Mouse (Mus musculus) fat pad, adult 2 months (tissue): ENCODE measurements around the gene Ropn1l.

ENCODE experiments used
- DNase-seq: peaks from one replicate; pipeline ENCODE4 v3.0.0-alpha.2; 2011; ENCODE audit warnings: low read depth, low spot score; ENCODE audit errors: extremely low read depth

The Ropn1l gene

GRCm38 (mm10) chr15:31453098-31453916, at the start of gene Ropn1l:
Ropn1l (minus strand) TSS chr15:31453737.
- no peak for DNase-seq

DNA sequence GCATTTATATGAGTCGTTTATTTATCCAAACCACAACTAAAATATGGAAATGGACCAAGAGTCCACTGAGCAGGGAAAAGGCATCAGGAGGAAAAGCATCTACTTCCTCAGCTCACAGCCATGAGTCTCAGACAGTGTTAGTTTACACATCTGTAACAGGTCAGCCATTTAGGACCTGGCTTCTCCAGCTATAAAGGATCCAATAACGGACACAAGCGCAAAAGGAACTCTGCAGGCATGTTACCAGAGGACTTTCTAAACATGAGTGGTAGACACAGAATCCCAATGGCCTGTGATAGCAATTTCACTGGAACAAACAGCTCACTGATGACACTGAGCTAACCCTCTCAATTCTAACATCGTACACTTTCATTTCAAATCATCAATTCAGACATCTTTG, 49.5 kb upstream of the Ropn1l start:
- no peak for DNase-seq

GRCm38 (mm10) chr15:31502313-31502712, 48.8 kb upstream of the Ropn1l start:
- no peak for DNase-seq

GRCm38 (mm10) chr15:31494803-31495202, 41.3 kb upstream of the Ropn1l start:
- no peak for DNase-seq

DNA sequence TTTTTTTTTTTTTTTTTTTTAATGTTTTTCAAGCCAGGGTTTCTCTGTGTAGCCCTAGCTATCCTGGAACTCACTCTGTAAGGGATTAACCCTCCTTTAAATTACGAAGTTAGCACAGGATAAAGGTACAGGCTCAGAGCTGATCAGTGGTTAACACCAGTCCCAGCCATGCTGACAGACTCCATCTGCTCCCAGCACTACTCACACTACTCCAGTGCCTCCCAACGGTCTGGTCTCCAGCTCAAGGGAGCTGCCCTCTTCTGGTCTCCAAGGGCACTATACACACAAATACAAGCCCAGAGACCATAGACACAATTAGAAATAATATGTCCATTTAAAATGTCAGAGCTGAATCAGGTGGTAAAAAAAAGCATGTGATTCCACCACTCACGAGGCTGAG, 40.8 kb upstream of the Ropn1l start:
- DNase-seq, result no peak

- no peak for DNase-seq
These were observed 33.9 kb upstream of the Ropn1l start for GRCm38 (mm10) chr15:31487407-31487806.

DNA sequence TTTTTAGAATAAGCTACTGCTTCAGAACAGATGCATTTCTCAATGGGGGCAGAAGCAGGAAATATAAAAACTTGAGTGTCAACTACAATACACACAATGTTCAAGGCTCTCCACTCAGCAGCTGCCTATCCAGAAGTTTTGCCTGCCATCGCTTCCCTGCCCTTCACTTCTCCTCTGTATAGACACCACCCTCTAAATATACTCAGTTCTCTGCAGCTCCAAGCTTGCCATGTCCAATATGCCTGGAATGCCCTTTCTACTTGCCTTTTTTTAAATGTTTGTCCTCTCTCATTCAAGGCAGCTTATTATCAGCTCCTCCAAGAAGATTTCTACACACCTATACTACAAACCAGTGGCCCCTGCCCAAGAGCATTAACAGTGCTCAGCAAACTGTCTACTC, 23.1 kb upstream of the Ropn1l start:
- DNase-seq, result no peak

- DNase-seq, result peak; percentile 92
These were observed 19.4 kb upstream of the Ropn1l start for GRCm38 (mm10) chr15:31472645-31473574.

DNA sequence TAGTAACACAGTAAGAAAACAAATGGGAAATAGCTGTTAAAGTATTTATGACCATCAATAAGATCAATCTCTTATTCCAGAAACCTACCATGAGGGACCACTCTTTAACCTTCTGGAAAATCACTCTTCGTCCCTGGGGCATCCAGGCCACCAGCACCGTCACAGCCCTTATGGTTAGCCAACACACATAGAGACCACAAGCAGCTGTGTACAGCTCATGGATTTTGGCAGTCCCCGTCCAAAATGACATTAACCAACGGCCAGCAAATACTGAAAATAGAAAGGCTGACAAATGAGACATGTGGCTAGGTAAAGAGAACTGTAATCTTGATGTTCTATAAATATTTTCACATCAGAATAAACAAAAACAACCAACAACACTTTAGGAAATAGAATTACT, 18.0 kb upstream of the Ropn1l start:
- DNase-seq, result no peak

GRCm38 (mm10) chr15:31469497-31469896, 16.0 kb upstream of the Ropn1l start:
- no peak for DNase-seq

- DNase-seq, result no peak
These were observed 15.3 kb upstream of the Ropn1l start for GRCm38 (mm10) chr15:31468806-31469205.

DNA sequence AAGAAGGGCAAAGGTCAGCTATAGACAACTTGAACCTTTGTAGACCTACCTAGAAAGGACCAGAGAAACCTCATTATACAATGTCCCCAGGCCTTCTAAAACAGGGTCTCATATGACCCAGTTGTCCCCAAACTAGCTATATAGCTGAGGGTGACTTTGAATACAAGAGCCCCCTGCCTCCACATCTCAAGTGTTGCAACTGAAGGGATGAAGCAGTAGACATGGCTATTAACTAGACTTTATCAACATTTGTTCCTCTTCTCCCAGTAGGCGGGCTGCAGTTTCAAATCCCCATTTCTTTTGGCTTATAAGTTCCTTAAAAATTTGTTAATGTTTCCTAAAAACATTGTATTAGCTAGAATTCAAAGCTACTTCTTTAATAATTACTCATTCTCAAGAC, 13.2 kb upstream of the Ropn1l start:
- DNase-seq, result no peak

GRCm38 (mm10) chr15:31466295-31466694, 12.8 kb upstream of the Ropn1l start:
- DNase-seq, result no peak

DNA sequence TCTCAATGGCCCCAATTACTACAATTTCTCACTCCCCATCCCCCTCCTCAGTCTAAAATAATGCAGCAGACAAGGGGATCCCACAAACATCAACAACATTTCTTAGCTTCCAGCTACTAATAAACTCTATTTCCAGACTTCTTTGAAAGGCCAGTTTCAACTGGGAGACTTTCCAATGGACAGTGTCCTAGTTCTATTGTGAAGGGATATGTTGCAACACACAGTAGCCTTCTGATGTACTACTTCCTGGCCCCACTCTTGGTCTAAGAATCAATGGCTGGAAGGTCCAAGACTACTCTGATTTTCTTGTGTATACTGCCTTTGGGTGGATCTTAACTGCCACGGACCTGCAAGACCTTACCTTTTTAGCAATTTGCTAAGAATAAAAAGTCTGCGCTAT, 12.3 kb upstream of the Ropn1l start:
- no peak for DNase-seq

DNA sequence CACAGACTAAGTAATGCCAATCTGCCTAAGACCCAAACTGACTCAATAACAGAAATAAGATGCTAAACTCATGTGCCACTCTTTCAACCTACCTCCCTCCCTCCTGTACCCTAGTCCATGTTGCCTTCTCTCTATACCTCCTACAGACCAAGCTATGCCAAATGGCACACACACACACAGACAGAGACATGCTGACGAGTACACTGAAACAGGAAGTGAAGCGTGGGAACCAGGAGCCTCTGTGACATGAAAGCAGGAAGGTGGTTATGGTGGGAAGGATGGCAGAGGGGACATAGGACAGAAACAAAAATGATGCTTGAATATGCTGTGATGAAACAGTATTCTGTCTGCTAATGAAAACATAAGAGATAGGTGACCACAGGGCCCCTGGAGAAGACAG, 7.0 kb upstream of the Ropn1l start:
- DNase-seq, result no peak

GRCm38 (mm10) chr15:31458081-31458480, 4.5 kb upstream of the Ropn1l start:
- DNase-seq, result no peak

DNA sequence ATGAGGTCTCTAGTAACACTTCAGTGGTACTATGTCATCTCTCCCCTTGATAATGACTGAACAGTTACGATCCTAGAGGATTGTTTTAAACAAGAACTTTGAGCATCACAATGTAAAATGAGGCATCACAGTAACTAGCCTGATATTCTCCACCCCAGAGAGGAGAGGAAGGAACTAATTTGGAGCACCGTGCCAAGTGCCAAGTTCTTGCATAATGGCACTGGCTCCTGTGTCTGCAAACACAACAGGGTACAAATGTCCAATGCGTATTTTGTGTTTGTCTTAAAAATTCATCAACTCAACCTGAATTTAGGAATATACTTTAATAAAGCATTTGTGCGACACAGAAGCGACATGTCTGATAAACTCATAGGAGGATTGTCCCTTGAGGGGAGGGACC, 2.8 kb upstream of the Ropn1l start:
- DNase-seq, result no peak

DNA sequence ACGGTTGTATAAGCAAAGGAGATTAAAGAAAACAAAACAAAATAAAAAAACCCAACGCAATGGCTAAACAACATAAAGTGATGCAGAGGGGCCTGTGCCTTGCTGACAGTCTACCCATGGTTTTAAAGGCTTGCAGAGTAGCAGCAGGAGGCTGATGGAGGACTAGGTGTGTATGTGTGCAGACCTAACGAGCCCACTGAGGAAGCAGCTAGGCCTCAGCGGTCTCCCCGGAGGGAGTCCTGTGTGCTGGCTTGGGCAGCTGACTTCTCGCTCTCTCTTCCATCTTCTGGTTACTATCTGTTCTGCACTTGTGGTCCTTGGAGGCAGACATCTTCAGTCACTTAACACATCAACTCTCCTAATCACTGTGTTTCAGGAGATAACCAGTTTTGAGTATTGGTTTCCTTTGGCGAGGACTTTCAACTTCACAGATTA, 1.3 kb upstream of the Ropn1l start:
- DNase-seq, result no peak

DNA sequence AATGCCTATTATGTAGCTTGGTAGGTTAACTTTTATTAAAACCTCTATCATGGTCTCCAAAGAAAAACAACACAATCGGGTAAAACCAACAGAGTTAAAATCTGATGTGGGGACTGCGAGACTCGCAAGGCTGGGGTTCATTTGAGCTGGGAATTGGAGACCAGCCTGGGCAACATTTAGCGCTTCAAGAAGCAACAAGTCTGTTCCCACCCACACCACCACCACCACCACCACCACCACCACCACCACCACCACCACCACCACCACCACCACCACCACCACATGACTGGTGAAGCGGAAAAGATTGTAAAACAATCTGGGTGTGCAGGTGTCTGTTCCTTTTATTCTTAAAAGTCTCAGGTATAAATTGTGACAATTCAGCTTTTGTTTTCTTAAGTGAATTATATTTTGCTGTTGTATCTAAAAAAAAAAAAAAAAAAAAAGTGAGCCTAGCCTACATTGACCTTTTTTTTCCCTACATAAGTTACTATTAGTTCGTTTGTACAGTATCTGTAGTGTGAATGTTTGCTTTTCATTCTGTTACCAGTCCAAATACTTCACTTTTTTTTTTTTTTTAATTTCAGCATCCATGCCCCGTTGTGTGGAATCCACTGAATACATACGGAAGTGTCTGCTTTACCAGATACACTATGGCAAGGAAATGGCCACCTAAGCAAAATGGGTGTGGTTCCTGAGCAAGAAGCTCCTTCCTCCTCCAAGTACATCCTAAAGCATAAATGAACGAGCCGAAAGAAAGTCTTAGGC, 741 bp upstream of the Ropn1l start:
- no peak for DNase-seq

- DNase-seq, result no peak
These were observed 1.0 kb downstream of the Ropn1l start for GRCm38 (mm10) chr15:31452336-31453097.
